Mouse (Mus musculus): Measurements from ENCODE around the gene B4galnt4.
"Not testable (repeated sequence)": the region's sequence is repeated elsewhere in the genome, so short reads cannot be mapped to it uniquely, and the experiment has no call there.

The B4galnt4 gene

GRCm38 (mm10) chr7:141060426-141061242, at the start of gene B4galnt4:
Gene B4galnt4 (plus strand): TSS chr7:141061104.
- DNase-seq (ENCODE audit: low read depth, low spot score), result no peak

DNA sequence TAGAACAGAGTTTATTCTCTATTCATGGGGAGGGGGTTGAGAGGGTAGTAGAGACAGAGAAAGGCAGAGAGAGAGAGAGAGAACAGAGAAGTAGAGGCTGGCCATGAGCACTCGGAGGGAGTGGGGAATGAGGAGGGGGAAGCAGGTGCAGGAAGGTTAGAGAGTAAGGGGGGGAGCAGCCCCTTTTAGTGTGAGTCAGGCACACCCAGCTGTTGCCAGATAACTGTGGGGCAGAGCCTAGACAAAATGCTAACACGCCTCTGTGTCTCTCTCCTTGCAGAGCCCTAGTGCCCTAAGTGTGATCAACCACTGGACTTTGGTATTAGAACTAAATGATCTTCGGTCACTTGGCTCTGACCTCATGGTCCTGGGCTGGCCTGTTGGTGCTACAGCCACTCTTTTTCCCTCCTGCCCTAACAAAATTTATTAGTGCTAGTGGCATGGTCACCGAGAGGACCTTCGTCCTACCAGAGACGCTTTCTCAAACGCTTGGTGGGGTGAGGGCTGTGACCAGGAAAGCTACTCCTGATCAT, 49.6 kb upstream of the B4galnt4 start:
- DNase-seq (ENCODE audit: low read depth, low spot score), result no peak

DNA sequence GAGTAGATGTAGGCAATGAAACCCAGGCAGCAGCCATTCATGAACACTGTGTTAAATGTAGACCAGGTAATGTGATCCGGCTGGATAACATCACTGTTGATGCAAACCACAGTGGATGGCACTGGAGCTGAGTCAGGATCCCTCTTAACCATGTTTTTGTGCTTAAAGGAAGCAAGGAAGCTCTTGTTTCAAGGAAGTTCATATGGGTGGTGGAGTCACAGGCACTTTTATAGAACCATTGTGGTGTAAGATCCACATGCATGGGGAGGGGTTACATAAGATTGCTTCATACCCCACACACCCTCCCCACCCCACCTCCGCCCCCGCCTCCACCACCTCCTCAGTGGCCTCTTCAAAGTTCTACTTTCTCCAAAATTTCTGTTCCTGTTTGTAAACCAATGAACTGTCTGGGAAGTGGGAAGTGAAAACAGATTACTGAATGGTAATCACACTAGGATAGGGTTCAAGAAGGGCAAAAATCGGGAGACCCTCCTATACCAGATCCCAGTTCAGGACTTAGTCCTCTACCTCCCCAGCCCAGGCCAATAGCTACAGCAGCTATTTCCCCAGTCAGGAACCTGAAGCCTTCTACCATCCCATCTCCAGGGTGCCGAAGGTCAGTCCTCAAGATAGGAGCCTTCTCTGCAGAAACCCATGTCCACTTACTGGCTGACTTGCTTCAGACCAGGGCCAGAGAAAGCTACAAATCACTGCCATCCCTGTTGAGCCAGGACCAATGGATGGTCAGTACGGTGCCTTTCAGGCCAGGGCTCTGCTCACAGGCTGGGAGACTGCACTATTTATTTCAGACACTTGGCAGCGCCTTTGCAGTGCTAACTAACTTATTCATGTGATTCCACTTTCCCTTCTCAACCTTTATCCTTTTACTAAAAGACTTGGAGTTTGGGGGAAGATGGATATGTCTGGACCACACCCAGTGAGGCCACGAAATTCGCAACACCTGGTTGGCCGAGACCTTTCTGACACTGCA, 43.9 kb upstream of the B4galnt4 start:
- DNase-seq (ENCODE audit: low read depth, low spot score), result no peak

- DNase-seq (ENCODE audit: low read depth, low spot score), result not testable (repeated sequence)
Observed at GRCm38 (mm10) chr7:141017824-141018223, 43.1 kb upstream of the B4galnt4 start, which contains the start of gene Ifitm6. Gene Ifitm6 (minus strand): TSS chr7:141017924.

GRCm38 (mm10) chr7:141019028-141019427, 41.9 kb upstream of the B4galnt4 start:
- DNase-seq (ENCODE audit: low read depth, low spot score), result no peak

DNA sequence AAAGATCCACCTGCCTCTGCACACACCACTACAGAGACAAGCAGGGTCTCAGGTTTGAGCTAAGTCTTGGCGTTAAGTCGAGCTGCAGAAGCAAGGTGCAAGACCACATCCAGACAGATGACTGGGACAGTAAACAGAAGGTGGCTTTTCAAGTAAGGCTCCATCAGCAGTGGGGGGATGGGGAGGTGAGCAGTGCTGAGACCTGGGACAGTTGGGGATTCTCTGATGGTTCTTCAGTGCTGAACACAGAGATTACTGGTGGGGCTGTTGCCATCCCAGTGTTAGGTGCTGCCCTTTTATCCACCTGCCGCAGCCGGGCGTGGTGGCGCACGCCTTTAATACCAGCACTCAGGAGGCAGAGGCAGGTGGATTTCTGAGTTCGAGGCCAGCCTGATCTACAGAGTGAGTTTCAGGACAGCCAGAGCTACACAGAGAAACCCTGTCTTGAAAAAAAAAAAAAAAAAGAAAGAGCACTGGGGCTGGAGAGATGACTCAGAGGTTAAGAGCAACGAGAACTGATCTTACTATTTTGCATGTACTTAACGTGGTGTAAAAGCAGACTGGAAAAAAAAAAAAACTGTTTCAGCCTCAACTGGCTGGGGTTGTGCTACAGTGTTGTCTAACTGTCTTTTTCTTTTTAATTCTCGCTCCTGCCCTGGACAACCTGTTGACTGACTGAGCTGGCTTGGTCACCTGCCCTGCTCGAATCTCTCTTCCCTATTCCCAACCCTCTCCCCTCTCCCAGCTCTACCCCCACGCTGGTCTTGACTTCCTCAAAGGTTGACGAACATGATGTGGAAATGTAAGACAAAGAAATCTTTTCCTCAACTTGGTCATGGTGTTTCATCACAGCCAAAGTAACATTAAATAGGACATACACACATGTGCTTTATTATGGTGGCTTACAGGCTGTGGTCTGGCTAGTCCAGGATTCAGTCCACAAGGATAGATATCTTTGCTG, 39.1 kb upstream of the B4galnt4 start:
- DNase-seq (ENCODE audit: low read depth, low spot score), result no peak

- DNase-seq (ENCODE audit: low read depth, low spot score), result no peak
Observed at GRCm38 (mm10) chr7:141024865-141025838, 35.8 kb upstream of the B4galnt4 start.

DNA sequence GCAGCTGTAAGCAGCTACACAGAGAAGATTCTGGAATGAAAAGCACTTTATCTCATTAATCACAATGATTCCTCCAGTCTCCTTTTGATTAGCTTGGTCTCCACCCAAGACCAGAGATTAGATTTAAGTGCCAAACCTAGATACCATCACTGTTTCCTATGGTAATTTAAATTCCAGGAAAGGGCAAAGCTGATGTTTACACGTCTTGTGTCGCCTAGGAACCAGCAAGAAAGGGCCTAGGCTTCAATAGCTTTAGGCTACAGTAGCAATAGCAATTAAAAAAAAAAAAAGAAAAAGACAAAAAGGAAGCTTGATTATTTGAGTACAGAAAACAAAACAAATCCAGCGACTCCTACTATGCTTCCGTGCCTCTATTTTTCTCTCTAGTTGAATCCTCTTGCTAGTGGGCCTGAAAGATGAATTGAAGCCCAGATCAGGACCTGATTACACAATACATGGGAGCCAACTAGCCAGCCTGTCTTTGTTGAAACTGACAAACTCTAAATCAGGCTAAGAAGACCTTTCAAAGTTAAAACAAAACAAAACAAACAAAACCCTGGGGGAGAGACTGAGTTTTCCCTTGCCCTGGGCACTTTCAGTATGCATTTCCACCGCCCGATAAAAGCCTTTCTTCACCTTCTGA, 34.7 kb upstream of the B4galnt4 start:
- no peak for DNase-seq (ENCODE audit: low read depth, low spot score)

DNA sequence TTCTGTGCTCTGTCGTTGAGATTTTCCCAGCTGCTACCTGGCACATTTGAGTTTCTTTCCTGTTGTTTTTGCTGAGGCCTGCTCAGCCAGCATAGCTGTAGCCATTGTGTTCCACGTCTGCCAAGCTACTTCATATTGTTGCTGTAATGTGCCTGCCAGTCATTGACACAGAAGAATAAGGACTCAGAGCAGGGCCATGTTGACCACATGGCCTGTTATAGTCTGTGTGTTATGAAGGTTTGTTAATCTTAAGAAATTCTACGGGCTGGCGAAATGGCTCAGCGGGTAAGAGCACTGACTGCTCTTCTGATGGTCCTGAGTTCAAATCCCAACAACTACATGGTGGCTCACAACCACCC, 34.2 kb upstream of the B4galnt4 start:
- no peak for DNase-seq (ENCODE audit: low read depth, low spot score)

DNA sequence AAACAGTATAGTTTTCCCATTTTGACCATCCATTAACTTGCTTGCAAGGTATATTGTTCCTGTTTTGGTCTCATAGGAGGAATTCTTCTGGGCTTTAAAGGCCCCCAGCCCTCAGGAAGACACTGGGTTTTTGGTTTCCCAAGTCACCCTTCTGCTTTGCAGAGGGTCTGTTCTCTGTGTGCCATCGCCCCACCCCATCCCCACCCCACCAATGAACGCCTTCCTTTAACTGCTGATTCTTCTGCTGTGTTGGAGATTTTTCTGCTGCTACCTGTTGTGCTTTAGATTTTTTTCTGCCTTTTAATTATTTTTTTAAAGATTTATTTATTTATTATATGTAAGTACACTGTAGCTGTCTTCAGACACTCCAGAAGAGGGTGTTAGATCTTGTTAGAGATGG, 32.1 kb upstream of the B4galnt4 start, which contains the start of gene Gm17387:
Gm17387 (plus strand) TSS at position 301 of the 400 bp plus-strand sequence.
- no peak for DNase-seq (ENCODE audit: low read depth, low spot score)

- no peak for DNase-seq (ENCODE audit: low read depth, low spot score)
Observed at GRCm38 (mm10) chr7:141030390-141030789, 30.5 kb upstream of the B4galnt4 start.

DNA sequence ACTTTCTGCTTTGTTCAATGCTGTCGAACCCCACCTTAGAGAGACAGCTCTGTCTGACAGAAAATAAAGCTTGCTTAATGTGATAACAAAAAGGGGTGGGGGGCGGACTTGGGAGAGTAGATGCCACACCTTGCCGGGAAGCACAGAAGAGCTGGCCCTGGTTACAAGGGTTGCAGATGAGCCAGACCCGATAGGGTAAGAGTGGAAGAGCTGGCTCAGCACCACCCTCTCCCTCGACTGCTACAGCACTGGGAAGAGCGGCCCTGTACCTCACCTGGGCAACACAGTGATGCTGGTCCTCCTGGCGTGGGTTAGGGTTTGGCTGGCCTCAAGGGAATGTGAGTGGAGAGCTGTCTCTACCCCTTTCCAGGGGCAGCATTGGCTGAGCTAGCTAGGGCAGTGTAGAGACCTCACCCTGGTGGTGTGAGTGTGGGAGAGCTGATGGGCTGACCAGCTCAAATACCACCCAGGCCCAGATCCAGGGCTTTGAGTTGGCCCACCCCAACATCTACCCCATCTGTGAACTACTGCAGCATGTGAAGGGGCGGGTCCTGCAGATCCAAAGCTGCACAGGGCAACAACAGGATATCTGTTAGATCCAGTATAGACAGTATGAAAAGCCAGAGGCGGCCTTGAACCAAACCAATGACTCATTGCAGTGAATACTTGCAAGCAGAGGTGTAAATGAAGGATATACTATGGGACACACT, 28.3 kb upstream of the B4galnt4 start:
- DNase-seq (ENCODE audit: low read depth, low spot score), result no peak

GRCm38 (mm10) chr7:141036624-141037023, 24.3 kb upstream of the B4galnt4 start:
- not testable (repeated sequence) for DNase-seq (ENCODE audit: low read depth, low spot score)

DNA sequence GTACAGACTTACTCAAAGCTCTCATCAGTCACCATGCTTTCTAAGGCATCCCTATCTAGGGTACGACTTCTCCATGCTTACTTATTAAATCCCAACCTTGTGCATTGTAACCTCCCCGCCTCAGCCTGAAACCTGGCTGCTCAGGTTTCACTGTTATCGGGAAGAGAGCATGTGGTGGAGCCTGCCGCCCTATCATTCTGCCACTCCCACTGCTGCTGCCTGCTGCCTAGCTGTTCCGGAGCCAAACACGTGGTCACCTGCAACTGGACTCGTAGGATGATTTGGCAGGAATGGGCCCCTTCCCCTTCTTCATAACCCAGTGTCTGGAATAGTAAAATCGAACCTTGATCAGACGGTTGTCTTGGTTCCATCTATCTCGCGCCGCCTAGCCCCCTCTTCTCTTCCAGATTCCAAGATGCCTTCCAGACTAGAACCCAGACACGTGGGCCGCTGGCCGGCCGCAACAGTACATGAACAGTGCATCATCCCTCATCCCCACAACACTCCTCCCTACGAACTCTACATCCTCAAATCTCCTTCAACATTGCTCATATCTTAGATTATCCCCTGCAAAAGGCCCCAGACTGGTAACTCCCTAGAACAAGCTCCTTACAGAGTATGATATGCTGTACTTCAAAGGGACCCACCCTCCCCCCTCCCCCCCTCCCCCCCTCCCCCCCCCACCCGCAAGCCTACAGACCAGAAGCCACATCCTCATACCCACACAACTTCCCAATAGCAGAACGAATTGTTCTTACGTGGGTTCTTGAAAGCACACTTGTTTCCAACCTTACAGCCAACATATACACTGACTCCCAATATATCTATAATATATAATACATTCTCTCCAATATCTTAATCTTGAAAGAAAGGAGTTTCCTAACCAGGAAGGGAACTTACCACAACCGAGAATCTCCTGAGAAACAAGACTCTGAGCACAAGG, 22.5 kb upstream of the B4galnt4 start:
- DNase-seq (ENCODE audit: low read depth, low spot score), result no peak

DNA sequence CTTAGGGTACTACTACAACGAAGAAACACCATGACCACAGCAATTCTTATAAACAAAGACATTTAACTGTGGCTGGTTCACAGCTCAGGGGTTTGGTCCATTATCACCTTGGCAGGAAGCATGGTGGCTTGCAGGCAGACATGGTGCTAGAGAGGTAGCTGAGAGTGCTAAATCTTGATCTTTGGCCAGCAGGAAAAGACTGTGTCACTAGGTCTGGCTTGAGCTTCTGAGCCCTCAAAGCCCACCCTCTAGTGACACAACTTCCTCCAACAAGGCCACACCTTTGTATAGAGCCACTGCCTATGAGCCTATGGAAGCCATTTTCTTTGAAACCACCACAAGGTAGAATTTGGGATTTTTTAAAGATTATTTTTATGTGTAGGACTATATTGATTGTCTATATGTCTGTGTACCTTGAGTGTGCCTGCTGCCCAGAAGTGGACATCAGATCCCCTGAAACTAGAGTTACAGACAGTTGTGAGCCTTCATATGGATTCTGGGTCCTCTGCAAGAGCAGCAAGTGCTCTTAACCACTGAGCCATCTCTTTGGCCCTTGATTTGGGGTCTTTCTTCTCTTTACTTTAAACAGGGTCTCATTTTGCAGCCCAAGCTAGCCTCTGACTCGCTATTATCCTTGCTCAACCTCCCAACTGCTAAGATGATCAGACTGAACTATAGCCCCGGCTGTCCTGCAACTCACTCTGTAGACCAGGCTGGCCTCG, 21.4 kb upstream of the B4galnt4 start:
- DNase-seq (ENCODE audit: low read depth, low spot score), result no peak

GRCm38 (mm10) chr7:141040867-141041606, 19.9 kb upstream of the B4galnt4 start:
- no peak for DNase-seq (ENCODE audit: low read depth, low spot score)

All from c-Kit-negative CD71-positive TER-119-positive erythroid progenitor cells, embryonic 14.5 days (primary cell).